Mouse (Mus musculus) heart, postnatal 4 days (tissue): Measurements from ENCODE around the gene Fancc. TPM values are rescaled to one million over a fixed set of nuclear protein-coding genes. Genes with fewer than 3 reads are reported as not detected.

Experiments
- DNase-seq: peaks from one replicate; pipeline ENCODE4 v3.0.0; 2021
- total RNA-seq, 2 experiments: library from RNA; stranded (reverse); gene quantifications; 2 replicates each; pipeline ENCODE4 v1.2.3; 2021

The Fancc gene
- total RNA-seq, 2 experiments from 2014 or later, result 9.7 to 11.1 TPM

GRCm38 (mm10) chr13:63347639-63348038 is 149.4 kb downstream of the Fancc start:
- no peak for DNase-seq

- DNase-seq, result no peak
Observed at GRCm38 (mm10) chr13:63345476-63346225, 151.4 kb downstream of the Fancc start.

- DNase-seq, result no peak
Observed at GRCm38 (mm10) chr13:63344481-63344880, 152.6 kb downstream of the Fancc start.

- DNase-seq, result no peak
Observed at GRCm38 (mm10) chr13:63342781-63343180, 154.3 kb downstream of the Fancc start.

GRCm38 (mm10) chr13:63339946-63340345 is 157.1 kb downstream of the Fancc start:
- no peak for DNase-seq

- no peak for DNase-seq
Observed at GRCm38 (mm10) chr13:63337239-63337960, 159.7 kb downstream of the Fancc start.

GRCm38 (mm10) chr13:63336335-63336734 is 160.7 kb downstream of the Fancc start:
- DNase-seq, result no peak

- DNase-seq, result peak; percentile 48
Observed at GRCm38 (mm10) chr13:63335421-63336134, 161.5 kb downstream of the Fancc start.

- peak; percentile 72 for DNase-seq
Observed at GRCm38 (mm10) chr13:63332576-63333300, 164.3 kb downstream of the Fancc start.

- DNase-seq, result peak; percentile 82
Observed at GRCm38 (mm10) chr13:63331379-63331778, 165.7 kb downstream of the Fancc start.

- DNase-seq, result no peak
Observed at GRCm38 (mm10) chr13:63330236-63330860, 166.7 kb downstream of the Fancc start.

GRCm38 (mm10) chr13:63326015-63326414 is 171.1 kb downstream of the Fancc start:
- DNase-seq, result no peak

- no peak for DNase-seq
Observed at GRCm38 (mm10) chr13:63324978-63325848, 171.9 kb downstream of the Fancc start.

GRCm38 (mm10) chr13:63324311-63324710 is 172.8 kb downstream of the Fancc start:
- no peak for DNase-seq

- DNase-seq, result peak; percentile 54
Observed at GRCm38 (mm10) chr13:63323286-63324075, 173.6 kb downstream of the Fancc start.

- DNase-seq, result no peak
Observed at GRCm38 (mm10) chr13:63322756-63323155, 174.3 kb downstream of the Fancc start.

- DNase-seq, result no peak
Observed at GRCm38 (mm10) chr13:63321689-63322088, 175.4 kb downstream of the Fancc start.

- DNase-seq, result no peak
Observed at GRCm38 (mm10) chr13:63319814-63320213, 177.3 kb downstream of the Fancc start.

GRCm38 (mm10) chr13:63317681-63318104 is 179.4 kb downstream of the Fancc start:
- no peak for DNase-seq

- no peak for DNase-seq
Observed at GRCm38 (mm10) chr13:63316407-63316806, 180.7 kb downstream of the Fancc start.
